Mouse (Mus musculus) G1E (cell line): ENCODE data around the gene Gls2.

ENCODE experiments used
- CTCF ChIP-seq: IDR thresholded peaks from 2 replicates; pipeline ENCODE4 v1.5.1; 2012; ENCODE audit warnings: low read depth, low read length, inconsistent platforms, mixed read lengths
- GATA1 ChIP-seq: IDR thresholded peaks from 2 replicates; pipeline ENCODE4 v1.6.1; 2012; ENCODE audit warnings: borderline replicate concordance, low read length, inconsistent platforms, mixed read lengths
- GATA2 ChIP-seq: IDR thresholded peaks from 2 replicates; pipeline ENCODE4 v1.6.1; 2012; ENCODE audit warnings: low read depth, low read length, inconsistent platforms, borderline replicate concordance
- POLR2AphosphoS5 ChIP-seq: IDR thresholded peaks from 2 replicates; pipeline ENCODE4 v1.6.1; 2012; ENCODE audit warnings: low read depth, low read length, inconsistent platforms; ENCODE audit not compliant: insufficient replicate concordance

DNA sequence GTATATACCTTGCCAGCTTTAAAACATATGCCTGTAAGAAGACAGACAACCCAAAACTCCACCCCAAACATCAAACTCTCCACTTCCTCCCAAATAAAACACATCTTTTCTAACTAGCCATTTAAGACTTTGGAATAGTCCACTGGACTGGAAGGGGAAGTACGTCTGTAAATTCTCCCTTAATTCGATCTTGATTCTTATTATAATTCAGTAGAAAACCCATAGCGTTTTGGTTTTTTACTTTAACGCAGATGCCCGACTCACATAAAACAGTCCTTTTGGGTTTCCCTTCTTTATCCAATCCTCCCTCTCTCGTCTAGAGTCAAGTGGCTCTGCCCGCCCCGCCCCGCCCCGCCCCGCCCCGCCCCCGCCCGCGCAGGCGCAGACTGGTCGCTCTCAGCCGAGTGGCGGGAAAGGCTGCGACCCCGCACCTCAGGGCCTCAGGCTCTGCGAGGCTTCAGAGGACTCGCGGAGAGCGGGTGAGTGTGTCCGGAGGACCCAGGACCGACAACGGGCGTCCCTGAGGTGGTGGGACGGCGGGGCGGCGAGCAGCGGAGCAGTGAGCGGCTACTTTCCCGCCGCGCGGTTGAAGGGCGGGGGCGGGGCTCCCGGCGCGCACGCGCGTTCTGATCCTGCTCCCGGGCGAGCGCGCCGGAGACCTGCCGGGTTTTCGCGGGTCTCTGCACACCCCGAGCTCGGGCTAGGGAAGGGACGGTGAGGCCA is 37.6 kb downstream of the Gls2 start, which contains the start of gene Timeless:
- no peak for TF ChIP-seq GATA2
- TF ChIP-seq CTCF: no peak
- TF ChIP-seq POLR2AphosphoS5: no peak
- TF ChIP-seq GATA1: no peak
